Mouse (Mus musculus) brown adipose tissue, adult 24 weeks (tissue): ENCODE data around the gene Cbr4. TPM values are rescaled to one million over a fixed set of nuclear protein-coding genes. Genes with fewer than 3 reads are reported as not detected.

ENCODE experiments used
- H3K27ac ChIP-seq: fragments of 200-500 bp; replicated peaks from 2 replicates; pipeline ENCODE4 v1.5.1; 2012; ENCODE audit warnings: low read depth, mild to moderate bottlenecking, low read length
- H3K4me1 ChIP-seq: fragments of 200-500 bp; 2 replicates; pipeline ENCODE4 v1.6.1; 2012; ENCODE audit warnings: low read length, mixed read lengths; ENCODE audit not compliant: control insufficient read depth, insufficient read depth, insufficient read length
- H3K4me3 ChIP-seq: fragments of 200-500 bp; 2 replicates; pipeline ENCODE4 v1.5.1; 2012; ENCODE audit warnings: low read depth, mild to moderate bottlenecking, low read length, moderate library complexity; ENCODE audit not compliant: insufficient read depth
- polyA plus RNA-seq: library from polyadenylated mRNA; stranded (reverse); fragments of >200 nt; gene quantifications from 2 replicates; pipeline ENCODE4 v1.2.4, GENCODE M21; 2012; ENCODE audit not compliant: missing spikeins, insufficient read depth, insufficient read length

Gene Cbr4
- polyA plus RNA-seq, 1 experiment = 155 TPM

DNA sequence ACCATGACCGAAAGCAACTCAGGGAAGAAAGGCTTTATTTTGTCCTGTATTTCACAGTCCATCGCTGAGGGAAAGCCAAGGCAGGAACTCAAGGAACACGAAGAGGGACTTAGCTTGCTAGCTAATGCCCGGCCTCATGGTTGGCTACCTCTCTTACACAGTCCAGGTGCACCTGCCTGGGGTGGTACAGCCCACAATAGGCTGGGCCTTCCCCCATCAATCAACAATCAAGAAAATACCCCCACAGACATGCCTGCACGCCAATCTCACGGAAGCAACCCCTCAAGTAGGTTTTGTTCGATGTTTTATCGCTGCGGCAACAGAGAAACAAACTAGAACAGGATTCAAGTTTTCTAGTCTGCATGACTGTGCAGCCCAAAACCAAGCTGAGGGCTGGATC is 11.4 kb upstream of the Cbr4 start:
- Histone ChIP-seq H3K27ac (no peak overlapping the region), H3K4me1 (no peaks in the 10 kb centered on the region), H3K4me3 (no peak overlapping the region)

DNA sequence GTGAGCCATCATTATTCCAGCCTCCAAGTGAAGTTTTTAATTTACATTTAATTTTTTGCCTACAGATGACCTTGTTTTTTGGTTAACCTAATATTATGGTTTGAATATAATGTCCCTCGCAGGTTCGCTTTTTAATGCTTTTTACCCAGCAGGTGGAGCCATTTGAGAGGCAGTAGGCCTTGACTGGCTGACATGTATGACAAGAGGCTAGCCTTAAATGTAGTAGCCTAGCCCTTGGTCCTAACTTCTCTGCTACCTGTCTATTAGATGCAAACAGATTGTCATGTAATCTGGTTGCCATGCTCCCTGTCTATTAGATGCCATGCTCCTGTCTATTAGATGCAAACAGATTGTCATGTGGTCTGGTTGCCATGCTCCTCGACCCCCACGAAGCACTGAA is 9.4 kb upstream of the Cbr4 start:
- no peak overlapping the region for H3K4me3 ChIP-seq
- H3K4me1 ChIP-seq = no peaks in the 10 kb centered on the region
- H3K27ac ChIP-seq = no peak overlapping the region

DNA sequence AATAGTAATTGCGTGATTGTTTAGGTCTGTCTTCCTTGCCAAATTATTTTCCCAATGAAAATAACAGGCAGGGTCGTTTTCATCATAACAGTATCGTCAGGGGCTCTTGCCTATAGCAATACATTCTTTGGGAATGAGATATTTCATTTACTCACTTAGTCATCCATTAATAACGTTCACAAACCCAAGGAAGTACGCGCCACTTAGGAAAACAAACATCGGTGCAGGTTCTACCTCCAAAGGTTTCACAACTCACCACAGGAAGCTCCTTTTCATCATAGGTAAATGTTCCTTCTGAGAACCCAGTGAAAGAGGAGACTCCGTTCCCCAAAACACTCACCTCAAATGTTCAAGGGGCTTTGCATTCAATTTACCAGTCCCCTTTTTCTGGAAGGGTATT is 8.7 kb upstream of the Cbr4 start:
- Histone ChIP-seq H3K4me1 (no peaks in the 10 kb centered on the region), H3K27ac (no peak overlapping the region), H3K4me3 (no peak overlapping the region)

DNA sequence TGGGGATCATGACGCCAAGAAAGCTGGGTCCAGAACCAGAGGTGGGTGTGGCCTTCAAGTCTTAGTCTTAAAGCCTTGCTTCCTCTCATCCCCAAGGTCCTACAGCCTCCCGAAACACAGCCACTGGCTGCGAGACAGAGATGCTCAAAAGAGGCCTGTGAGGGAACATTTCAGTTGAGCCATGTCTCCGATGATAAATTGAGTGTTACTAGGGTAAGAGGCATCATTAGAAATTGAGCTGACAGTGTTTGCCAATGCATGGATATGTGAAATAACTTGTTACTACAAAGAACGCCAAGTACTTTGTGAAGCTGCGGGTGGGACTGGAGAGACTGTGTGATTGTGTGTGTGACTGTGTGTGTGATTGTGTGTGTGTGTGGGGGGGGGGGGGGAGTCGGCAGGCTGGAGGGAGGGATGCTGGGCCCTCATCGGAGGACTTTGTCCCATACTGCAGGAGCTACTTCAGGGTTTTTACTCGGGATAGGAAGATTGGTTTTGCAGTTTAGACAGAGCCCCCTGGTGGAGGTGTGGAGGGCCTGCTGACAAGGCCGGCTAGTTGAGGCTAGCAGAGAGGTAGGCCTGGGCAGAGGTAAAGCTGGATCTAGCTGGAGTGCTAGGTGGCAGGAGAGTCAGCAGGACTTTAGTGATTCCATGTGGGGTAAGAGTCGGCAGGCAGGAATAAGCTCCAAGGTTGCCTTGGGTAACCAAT is 7.9 kb upstream of the Cbr4 start:
- Histone ChIP-seq H3K4me3 (no peak overlapping the region), H3K27ac (no peak overlapping the region), H3K4me1 (no peaks in the 10 kb centered on the region)

DNA sequence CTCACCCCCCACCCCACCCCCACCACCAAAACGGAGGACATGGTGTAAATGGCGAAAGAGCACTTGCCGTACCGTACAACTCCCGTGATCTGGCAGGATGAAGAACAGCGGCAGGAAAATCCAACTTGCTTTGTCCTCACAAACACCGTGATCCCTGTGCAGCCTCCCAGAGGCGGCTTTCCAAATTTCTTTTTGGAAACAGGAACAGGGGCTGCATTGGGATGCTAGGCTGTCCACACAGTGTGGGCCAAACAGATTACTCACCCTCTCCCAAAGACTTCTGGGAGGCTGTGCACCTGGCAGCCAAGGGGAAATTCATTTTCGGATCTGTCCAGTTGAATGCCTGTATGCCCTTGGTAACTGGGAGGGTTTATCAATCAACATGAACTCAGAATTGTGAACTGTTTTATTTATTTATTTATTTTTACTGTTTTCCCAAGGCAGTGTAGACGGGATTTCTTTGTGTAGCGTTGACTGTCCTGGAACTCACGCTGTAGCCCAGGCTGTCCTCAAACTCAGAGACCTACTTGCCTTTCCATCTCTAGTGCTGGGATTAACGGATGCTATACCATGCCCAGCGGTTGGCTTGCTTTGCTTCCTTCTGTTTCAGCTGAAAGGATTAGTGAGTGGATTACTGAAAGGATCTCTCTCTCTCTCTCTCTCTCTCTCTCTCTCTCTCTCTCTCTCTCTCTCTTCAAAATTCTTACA is 7.1 kb upstream of the Cbr4 start:
- no peak overlapping the region for H3K4me3 ChIP-seq

DNA sequence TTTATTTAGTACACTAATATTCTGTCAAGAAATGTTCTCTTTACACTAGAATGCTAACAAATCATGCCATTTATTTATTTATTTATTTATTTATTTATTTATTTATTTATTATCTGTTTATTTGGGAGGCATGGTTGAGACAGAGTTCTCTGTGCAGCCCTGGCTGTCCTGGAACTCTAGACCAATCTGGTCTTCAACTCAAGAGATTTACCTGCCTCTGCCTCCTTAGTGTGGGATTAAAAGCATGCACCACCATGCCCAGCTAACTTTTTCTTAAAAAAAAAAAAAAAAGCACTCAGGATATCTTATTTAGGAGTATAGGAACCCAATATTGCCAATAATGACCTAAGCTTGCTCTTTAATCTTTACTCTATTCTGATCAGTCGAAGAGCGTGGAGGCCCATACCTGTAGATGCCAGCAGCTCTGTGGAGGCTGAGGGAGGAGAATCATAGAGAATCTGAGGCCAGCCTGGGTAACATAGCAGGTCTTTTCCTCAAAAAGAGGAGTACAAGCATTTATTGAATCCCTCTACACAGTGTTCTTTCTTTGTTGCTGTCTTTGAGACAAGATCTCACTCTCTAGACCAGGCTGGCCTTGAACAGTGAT is 508 bp upstream of the Cbr4 start:
- Histone ChIP-seq H3K4me3 (no peak overlapping the region), H3K27ac (no peak overlapping the region), H3K4me1 (peaks cover 4% of the 10 kb centered on the region; the same call in 1 of the 2 replicates)

More for the DNA sequence above, 7.1 kb upstream of the Cbr4 start:
- Histone ChIP-seq H3K4me1 (no peaks in the 10 kb centered on the region), H3K27ac (no peak overlapping the region)

DNA sequence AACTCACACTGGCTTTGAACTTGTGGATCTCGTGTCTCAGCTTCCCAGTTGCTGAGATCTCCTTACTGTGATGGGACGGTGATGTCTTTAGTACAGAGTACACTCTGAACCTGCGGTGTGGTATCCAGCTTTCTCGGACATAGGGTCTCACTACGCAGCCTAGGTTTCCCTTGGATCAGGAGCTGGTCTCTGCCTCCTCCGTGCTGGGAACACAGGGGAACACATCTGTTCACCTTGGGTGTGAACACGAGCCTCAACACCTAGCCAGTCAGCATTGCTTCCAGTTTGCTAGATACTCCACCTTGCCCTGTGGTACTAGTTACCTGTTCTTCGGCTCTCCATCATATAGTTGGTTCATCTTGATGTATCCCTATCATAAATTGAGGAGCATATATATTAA is 1.1 kb downstream of the Cbr4 start:
- H3K27ac ChIP-seq = no peak overlapping the region
- peaks cover 4% of the 10 kb centered on the region; the same call in 1 of the 2 replicates for H3K4me1 ChIP-seq
- H3K4me3 ChIP-seq = peak overlapping the region; percentile 90

DNA sequence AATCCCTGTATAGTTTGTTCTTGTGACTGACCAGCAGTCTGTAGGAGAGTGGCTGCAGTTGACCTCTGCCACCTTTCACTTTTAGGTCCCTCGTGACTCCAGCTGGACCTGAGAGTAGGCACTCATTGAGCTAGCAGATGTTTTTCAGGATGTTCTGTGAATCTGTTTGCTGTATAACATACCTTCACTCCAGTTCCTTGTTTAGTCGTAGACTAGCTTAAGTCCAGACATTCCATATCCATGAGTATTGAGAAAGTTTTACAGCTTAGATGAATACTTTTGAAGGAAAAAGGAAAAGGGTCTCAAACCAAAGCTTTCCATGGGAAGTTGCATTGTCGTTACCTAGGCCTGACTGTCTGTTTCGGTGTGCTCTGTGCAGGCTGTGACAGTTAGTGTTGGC is 9.6 kb downstream of the Cbr4 start:
- Histone ChIP-seq H3K27ac (no peak overlapping the region), H3K4me1 (no peaks in the 10 kb centered on the region), H3K4me3 (no peak overlapping the region)

DNA sequence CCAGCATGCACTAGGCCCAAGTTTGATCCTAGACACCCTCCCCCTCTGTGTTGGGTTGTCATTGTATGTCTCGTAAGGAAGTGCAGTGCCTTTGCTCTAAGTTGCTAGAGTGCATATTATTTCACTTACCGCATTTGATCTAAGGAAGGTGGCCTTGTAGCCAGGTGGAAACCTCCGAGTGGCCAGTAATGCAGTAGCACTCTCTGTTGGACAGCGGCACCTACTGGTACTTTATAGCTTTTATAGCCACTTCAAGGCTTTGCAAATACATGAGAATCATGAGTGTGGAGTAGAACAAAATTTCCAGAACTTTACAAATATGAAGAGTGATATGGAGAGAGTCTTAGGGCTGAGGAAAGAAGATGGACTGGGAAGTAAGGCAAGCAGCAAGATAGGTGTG is 11.5 kb downstream of the Cbr4 start:
- no peak overlapping the region for H3K4me3 ChIP-seq

DNA sequence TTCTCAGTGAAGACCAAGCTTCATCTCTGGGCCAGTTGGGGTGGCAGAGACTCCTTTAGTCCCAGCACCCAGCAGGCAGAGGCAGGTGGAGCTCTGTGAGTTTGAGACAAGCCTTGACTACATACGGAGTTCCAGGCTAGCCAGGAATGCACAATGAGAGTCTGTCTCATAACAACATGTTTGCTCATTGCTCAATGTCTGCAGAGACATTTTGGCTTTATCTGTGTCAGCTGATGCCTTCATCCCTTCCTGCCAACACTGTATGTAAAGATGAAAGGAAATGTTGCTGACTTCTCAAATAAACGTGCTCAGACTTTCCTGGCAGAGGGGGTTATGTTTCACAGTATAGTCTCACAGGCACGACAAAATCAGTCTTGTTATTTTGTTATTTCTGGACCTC is 13.4 kb downstream of the Cbr4 start:
- Histone ChIP-seq H3K4me3 (no peak overlapping the region), H3K4me1 (no peaks in the 10 kb centered on the region), H3K27ac (no peak overlapping the region)

More for the DNA sequence above, 11.5 kb downstream of the Cbr4 start:
- Histone ChIP-seq H3K4me1 (no peaks in the 10 kb centered on the region), H3K27ac (no peak overlapping the region)

DNA sequence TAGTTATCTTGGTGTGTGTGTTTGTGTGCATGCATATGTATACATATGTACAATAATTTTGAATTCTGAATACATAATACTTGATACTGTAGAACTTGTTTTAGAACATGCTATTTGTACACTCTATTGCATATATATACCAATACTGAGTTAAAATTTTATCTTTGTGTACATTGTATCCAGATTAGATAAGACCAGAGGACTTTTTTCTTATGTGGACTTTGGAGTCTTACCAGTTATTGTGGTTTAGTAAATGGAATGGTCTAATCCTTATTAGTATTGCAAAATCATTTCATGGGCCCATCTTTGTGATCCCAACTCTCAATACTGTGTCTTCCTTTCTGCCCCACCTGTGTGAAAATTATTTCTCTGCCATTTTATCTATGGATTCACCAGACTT is 14.7 kb downstream of the Cbr4 start:
- H3K4me1 ChIP-seq = no peaks in the 10 kb centered on the region
- H3K4me3 ChIP-seq = no peak overlapping the region
- no peak overlapping the region for H3K27ac ChIP-seq

DNA sequence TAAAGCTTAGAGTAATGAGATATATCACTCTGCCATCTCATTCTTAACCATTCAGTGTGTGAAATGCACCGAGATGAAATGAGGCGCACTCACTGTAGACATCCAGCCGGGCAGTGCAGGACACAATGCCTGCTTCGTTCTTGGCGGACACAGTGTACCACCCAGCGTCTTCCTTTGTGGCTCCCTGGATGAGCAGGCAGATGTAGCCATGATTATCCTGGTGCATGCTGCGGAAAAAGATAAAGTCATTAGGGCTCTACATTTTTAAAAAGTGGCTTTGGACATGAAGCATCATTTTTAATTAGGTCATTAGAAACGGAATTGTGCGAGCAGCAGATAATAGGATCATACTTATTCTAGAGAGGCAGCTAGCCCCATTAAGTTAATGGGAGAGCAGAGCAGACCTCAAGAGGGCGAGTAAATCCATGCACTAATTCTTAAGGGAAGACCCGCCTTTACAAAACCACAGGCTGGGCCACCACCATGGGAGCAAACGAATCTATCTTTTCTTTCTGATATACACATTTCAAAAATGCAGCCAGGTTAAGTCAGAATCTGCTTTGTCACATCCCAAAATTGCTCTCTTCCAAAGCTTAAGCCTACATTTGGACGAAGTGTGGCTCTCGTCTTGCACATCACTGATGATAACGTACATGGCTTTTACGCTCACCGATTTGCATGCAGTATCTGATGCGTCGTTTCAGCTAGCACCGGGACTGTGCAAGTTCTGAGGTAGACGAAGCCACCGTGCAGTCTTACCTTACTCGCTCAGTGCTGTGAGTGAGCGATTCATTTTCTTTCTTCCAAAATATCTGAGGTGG is 27.8 kb downstream of the Cbr4 start:
- Histone ChIP-seq H3K27ac (no peak overlapping the region), H3K4me1 (no peaks in the 10 kb centered on the region)

DNA sequence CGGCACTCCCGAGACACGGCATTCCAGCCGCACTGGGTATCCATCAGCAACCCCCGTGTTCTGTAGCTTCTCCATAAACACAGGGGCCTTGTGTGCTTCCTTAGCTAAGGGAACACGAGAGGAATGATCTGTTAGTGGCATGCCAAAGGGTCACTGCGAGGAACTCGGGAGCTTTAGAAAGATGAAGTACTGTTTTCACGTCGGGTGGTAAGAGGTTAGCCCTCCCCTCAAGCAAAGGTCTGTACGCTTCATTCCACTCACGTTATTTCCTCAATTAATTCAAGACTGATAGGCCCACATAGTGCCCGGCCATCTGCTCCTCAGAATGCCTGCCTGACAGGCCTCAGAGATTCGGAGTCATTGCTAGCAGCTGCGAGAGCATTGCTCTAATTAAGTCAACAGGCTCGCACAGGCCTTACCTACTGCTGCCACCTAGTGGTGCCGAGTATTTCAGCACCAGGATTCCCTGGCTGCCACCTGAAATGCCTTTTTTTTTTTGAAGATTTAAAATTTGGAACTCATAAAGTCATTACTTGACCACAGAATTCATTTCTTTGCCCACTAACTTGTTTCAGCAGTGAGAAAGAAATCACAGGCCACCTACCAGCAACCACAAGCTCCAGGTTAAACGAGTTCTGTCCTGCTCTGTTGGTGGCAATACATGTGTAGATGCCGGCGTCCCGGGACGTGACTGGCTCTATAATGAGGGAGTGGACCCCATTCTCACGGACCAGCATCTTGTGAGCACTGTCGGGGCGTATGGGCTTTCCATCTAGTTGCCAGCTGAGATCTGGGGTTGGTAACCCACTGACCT is 28.6 kb downstream of the Cbr4 start:
- H3K27ac ChIP-seq = no peak overlapping the region
- H3K4me3 ChIP-seq = no peak overlapping the region
- H3K4me1 ChIP-seq = no peaks in the 10 kb centered on the region

More for the DNA sequence above, 27.8 kb downstream of the Cbr4 start:
- H3K4me3 ChIP-seq = no peak overlapping the region

DNA sequence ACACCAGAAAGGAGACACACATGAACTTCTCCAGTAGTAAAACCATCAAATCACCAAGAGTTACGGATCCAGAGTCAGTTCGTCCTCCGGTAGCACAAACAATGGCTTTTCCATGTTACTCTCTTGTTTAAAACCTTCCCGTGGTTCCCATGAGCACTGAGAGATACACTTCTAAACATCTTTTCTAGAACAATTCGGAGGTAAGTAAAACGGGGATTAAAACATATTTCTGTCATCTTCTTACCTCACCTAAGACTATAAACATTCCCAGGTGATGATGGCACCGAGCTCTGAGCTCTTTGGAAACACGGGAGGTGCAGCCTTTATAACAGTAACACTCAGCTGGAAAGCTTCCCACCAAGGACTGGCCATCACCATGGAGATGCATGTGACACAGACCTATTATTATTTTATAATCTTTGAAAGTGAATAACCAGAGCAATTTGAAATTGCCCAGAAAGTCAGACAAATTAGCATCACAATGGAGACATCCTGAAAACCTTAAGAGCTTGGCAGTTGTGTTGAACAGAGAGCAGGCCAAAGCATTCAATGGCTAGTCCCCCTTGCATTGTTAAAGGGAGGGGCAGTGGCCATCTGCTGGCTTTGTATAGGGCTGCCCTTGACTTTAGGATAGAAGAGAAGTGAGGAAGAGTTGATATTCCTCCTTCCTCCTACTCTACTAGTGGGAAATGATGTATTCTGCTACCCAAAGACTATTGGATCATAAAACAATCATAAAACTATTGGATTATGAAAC is 29.4 kb downstream of the Cbr4 start:
- H3K27ac ChIP-seq = no peak overlapping the region
- no peak overlapping the region for H3K4me3 ChIP-seq
- H3K4me1 ChIP-seq = no peaks in the 10 kb centered on the region
